Mouse (Mus musculus) erythroid progenitor cell, adult 5-6 weeks (primary cell): ENCODE data around the gene Txnrd3. TPM values are rescaled to one million over a fixed set of nuclear protein-coding genes. Genes with fewer than 3 reads are reported as not detected.

Experiments used
- ATAC-seq: replicated peaks from 2 replicates; pipeline ENCODE4 v1.8.0; 2016; ENCODE audit warnings: moderate number of reproducible peaks, mild to moderate bottlenecking, moderate TSS enrichment, inconsistent platforms; ENCODE audit not compliant: poor library complexity, low FRiP score, severe bottlenecking
- total RNA-seq, 2 experiments: library from RNA; stranded (forward) in 1 of 2; stranded (reverse) in 1 of 2; fragments of 150-400 nt in 1 of 2; fragments of 186-747, 209-891 nt in 1 of 2; gene quantifications; 2 replicates each; pipeline versions ENCODE4 v1.2.3 to v1.2.4; 2015 to 2017; ENCODE audit warnings: low replicate concordance in 2 of 2

Txnrd3 gene
- total RNA-seq (2015; ENCODE audit: low replicate concordance) (1.3 TPM in 1 of 2 replicates, not detected in the other), total RNA-seq (2017; ENCODE audit: low replicate concordance) (1.5 TPM in 1 of 2 replicates, not detected in the other)

GRCm38 (mm10) chr6:89643798-89644270 lies at the start of gene Txnrd3:
Txnrd3 (plus strand) TSS chr6:89643988.
- peak; percentile 90 for ATAC-seq

GRCm38 (mm10) chr6:89595018-89595776 lies 48.6 kb upstream of the Txnrd3 start, which contains the start of gene Chchd6:
Chchd6 (minus strand) TSS chr6:89595652.
- ATAC-seq: peak; percentile 99

GRCm38 (mm10) chr6:89595777-89596146 lies 48.0 kb upstream of the Txnrd3 start:
- ATAC-seq: no peak

GRCm38 (mm10) chr6:89596510-89596909 lies 47.3 kb upstream of the Txnrd3 start:
- no peak for ATAC-seq

GRCm38 (mm10) chr6:89606096-89606495 lies 37.7 kb upstream of the Txnrd3 start:
- ATAC-seq: no peak

GRCm38 (mm10) chr6:89607999-89608398 lies 35.8 kb upstream of the Txnrd3 start:
- no peak for ATAC-seq

- no peak for ATAC-seq
Measured at GRCm38 (mm10) chr6:89613336-89614106, 30.3 kb upstream of the Txnrd3 start.

GRCm38 (mm10) chr6:89614107-89614471 lies 29.7 kb upstream of the Txnrd3 start:
- no peak for ATAC-seq

- ATAC-seq: no peak
Measured at GRCm38 (mm10) chr6:89614596-89615372, 29.0 kb upstream of the Txnrd3 start.

GRCm38 (mm10) chr6:89615373-89615755 lies 28.4 kb upstream of the Txnrd3 start:
- no peak for ATAC-seq

- ATAC-seq: no peak
Measured at GRCm38 (mm10) chr6:89622647-89623046, 21.1 kb upstream of the Txnrd3 start.

- ATAC-seq: no peak
Measured at GRCm38 (mm10) chr6:89628045-89628785, 15.6 kb upstream of the Txnrd3 start.

GRCm38 (mm10) chr6:89631809-89632562 lies 11.8 kb upstream of the Txnrd3 start:
- ATAC-seq: no peak

- no peak for ATAC-seq
Measured at GRCm38 (mm10) chr6:89633115-89633514, 10.7 kb upstream of the Txnrd3 start.

- no peak for ATAC-seq
Measured at GRCm38 (mm10) chr6:89634400-89634799, 9.4 kb upstream of the Txnrd3 start.

GRCm38 (mm10) chr6:89637977-89638376 lies 5.8 kb upstream of the Txnrd3 start:
- ATAC-seq: no peak

GRCm38 (mm10) chr6:89639025-89639424 lies 4.8 kb upstream of the Txnrd3 start:
- ATAC-seq: no peak

GRCm38 (mm10) chr6:89644271-89645075 lies 685 bp downstream of the Txnrd3 start:
- peak; percentile 77 for ATAC-seq
